Mouse (Mus musculus) embryonic facial prominence, embryonic 11.5 days (tissue): ENCODE measurements at regions not wholly inside any gene's neighbourhood (a gene's known extent, or its start where the extent isn't known, plus 50 kb on each side); places are given as distances from the start of the nearest gene placed in this dataset.
A peak's percentile ranks its signal among the peaks of the same experiment; 100 is the strongest.

Experiments
- ATAC-seq: fragments of 200-750 bp; cut with Nextera tagmentation; replicated peaks from 2 replicates; pipeline ENCODE4 v1.8.0; 2017; ENCODE audit warnings: low read depth; ENCODE audit not compliant: insufficient number of reproducible peaks, low FRiP score, low TSS enrichment
- DNase-seq: peaks from one replicate; pipeline ENCODE4 v3.0.0-alpha.2; 2015; ENCODE audit warnings: low spot score
- H3K27ac ChIP-seq: fragments of 300-500 bp; sonication (generic); replicated peaks from 2 replicates; pipeline ENCODE4 v1.5.1; 2014; ENCODE audit warnings: mild to moderate bottlenecking, low read depth, low read length, control low read depth
- H3K27me3 ChIP-seq: fragments of 300-500 bp; sonication (generic); 2 replicates; pipeline ENCODE4 v1.6.1; 2014; ENCODE audit warnings: mild to moderate bottlenecking, low read length, moderate library complexity, mixed read lengths; ENCODE audit not compliant: control insufficient read depth, insufficient read depth
- H3K36me3 ChIP-seq: fragments of 300-500 bp; sonication (generic); replicated peaks from 2 replicates; pipeline ENCODE4 v1.6.1; 2014; ENCODE audit warnings: low read depth, mild to moderate bottlenecking, low read length, moderate library complexity, mixed read lengths; ENCODE audit not compliant: control insufficient read depth, insufficient read depth
- H3K4me1 ChIP-seq: fragments of 300-500 bp; sonication (generic); 2 replicates; pipeline ENCODE4 v1.6.1; 2014; ENCODE audit warnings: low read length, mixed read lengths; ENCODE audit not compliant: control insufficient read depth, insufficient read depth
- H3K4me2 ChIP-seq: fragments of 300-500 bp; sonication (generic); 2 replicates; pipeline ENCODE4 v1.6.1; 2014; ENCODE audit warnings: low read depth, mild to moderate bottlenecking, control low read depth, low read length, moderate library complexity
- H3K4me3 ChIP-seq: fragments of 300-500 bp; sonication (generic); 2 replicates; pipeline ENCODE4 v1.5.1; 2014; ENCODE audit warnings: low read depth, low read length, control low read depth
- H3K9ac ChIP-seq: fragments of 300-500 bp; sonication (generic); replicated peaks from 2 replicates; pipeline ENCODE4 v1.6.1; 2014; ENCODE audit warnings: mild to moderate bottlenecking, control low read depth, low read length
- H3K9me3 ChIP-seq: fragments of 300-500 bp; sonication (generic); replicated peaks from 2 replicates; pipeline ENCODE4 v1.6.1; 2016; ENCODE audit warnings: mild to moderate bottlenecking, low read length, inconsistent platforms, mixed read lengths; ENCODE audit not compliant: control insufficient read depth
- WGBS: fragments of 180-500 bp; shearing (Covaris S2); extraction: QIAGEN DNeasy Blood & Tissue Kit; methylation state at CpG from one replicate; pipeline ENCODE4 v1.1.7; 2014; 5-methylcytosine and 5-hydroxymethylcytosine counted together

DNA sequence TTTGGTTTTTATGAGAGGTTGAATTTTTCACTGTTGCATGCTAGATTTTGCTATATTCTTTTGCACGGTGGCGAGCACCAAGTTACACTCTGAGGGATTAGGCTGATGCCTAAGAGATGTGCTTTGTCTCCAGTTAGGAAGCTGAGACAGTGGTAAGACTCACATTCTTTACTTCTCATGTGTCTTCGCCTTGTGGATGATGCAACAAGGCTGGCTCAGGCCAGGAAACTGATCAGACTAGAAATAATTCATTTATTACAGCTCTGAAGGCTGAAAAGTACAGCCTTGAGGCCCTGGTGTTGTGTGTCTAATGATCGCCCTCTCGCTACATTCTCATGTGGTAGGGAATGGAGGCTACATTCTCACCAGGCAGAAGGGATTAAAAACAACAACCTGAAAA lies 441.6 kb upstream of the Cd180 start:
- no peak overlapping the region for H3K9ac ChIP-seq
- H3K36me3 ChIP-seq, result no peaks in the 10 kb centered on the region
- WGBS, result 89% methylated on average over 5 of the region's 5 CpGs
- no peak overlapping the region for H3K27ac ChIP-seq
- H3K27me3 ChIP-seq, result no peaks in the 10 kb centered on the region
- H3K4me3 ChIP-seq, result no peak overlapping the region
- no peak for ATAC-seq
- no peak overlapping the region for H3K4me2 ChIP-seq
- no peaks in the 10 kb centered on the region for H3K4me1 ChIP-seq
- no peaks in the 10 kb centered on the region for H3K9me3 ChIP-seq
- no peak for DNase-seq

DNA sequence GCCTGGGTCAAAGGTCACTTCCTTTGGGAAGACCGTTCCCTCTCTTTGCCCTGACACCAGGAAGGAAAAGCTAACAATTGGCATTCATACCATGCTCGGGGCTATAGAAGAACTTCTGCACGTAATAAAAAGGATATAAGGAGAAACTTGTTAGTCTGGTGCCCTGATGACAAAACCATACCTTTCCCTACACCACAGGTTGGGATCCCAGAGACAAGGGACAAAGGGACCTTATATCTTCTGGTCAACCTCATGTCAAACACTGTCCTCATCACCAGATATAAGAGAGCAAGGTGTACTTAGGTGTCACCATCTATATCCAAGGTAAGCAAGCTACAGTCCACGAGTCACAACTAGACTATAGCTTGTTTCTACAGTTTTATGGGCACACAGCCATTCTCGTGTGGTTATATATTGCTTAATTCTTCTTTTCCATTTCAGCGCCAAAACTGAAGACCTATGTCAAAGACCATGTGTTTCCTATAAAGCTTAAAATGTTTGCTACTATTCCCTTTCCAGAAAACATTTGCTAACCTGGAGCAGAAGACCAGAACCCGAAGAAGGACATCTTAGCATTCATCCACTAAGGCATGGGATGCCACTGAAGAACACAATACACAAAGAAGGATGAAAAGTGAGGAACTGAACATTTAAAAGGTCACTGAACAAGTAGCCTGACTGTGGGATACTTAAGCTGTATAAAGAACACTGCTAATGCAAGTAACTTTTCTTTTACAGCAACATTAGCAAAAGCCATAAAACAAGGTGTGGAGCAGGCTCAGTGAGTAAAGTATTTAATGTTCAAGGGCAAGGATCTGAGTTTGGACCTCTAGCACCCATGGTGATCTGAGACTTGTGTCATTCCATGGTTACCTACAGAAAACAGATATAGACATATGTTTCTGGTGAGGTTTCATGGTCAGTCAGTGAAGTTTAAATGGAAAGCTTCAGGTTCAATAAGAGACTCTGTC lies 437.7 kb upstream of the Cd180 start:
- no peaks in the 10 kb centered on the region for H3K36me3 ChIP-seq
- H3K9me3 ChIP-seq, result no peaks in the 10 kb centered on the region
- no peak overlapping the region for H3K4me2 ChIP-seq
- H3K9ac ChIP-seq, result no peak overlapping the region
- no peaks in the 10 kb centered on the region for H3K27me3 ChIP-seq
- H3K4me1 ChIP-seq, result no peaks in the 10 kb centered on the region
- ATAC-seq, result no peak
- H3K4me3 ChIP-seq, result no peak overlapping the region
- WGBS, result 52% methylated on average over 7 of the region's 7 CpGs
- H3K27ac ChIP-seq, result no peak overlapping the region
- peak; percentile 9 for DNase-seq

DNA sequence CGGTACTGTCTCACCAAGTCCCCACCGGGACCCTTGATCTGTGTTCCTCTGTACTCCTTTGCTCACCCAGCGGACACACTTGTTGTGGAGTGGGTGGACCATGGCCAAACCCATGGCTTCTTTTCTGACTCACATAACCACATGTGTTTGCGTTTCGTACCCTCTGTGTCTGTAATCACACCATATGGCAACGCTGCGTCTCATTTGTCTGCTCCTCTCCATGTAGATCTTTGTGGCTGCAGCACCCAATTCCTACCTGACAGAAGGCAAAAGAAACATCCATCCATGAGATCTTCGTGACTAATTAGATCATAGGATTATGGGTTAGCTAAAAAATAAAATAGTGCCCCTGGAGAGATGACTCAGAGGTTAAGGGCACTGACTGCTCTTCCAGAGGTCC lies 435.2 kb upstream of the Cd180 start:
- H3K4me3 ChIP-seq, result no peak overlapping the region
- ATAC-seq (no peak), DNase-seq (no peak)
- WGBS, result 91% methylated on average over 8 of the region's 8 CpGs
- no peaks in the 10 kb centered on the region for H3K36me3 ChIP-seq
- H3K27ac ChIP-seq, result no peak overlapping the region
- no peak overlapping the region for H3K4me2 ChIP-seq
- no peak overlapping the region for H3K9ac ChIP-seq
- H3K27me3 ChIP-seq, result no peaks in the 10 kb centered on the region
- no peaks in the 10 kb centered on the region for H3K4me1 ChIP-seq
- no peaks in the 10 kb centered on the region for H3K9me3 ChIP-seq

DNA sequence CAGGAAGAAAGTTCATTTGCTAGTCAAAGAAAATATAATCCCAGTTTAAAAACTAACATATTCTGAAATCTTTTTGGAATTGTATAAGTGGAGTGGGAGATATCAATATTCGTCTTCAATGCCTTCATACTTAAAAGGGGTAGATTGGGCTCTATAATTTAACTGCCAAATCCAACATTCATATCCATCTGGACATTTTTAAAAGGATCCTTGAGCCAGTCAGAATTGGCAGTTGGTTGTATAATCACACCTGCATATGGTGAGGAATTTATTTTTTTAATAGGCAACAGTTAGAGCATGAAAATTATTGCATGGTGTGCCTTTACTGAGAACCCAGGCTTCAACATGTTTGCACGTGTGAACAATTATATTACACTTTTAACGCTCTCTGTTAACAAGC lies 419.5 kb upstream of the Cd180 start:
- Histone ChIP-seq H3K4me1 (no peaks in the 10 kb centered on the region), H3K27ac (no peak overlapping the region), H3K9me3 (no peaks in the 10 kb centered on the region), H3K36me3 (no peaks in the 10 kb centered on the region), H3K27me3 (no peaks in the 10 kb centered on the region), H3K9ac (no peak overlapping the region), H3K4me2 (no peak overlapping the region), H3K4me3 (no peak overlapping the region)
- ATAC-seq (no peak), DNase-seq (no peak)
- 83% methylated on average over 3 of the region's 3 CpGs for WGBS

DNA sequence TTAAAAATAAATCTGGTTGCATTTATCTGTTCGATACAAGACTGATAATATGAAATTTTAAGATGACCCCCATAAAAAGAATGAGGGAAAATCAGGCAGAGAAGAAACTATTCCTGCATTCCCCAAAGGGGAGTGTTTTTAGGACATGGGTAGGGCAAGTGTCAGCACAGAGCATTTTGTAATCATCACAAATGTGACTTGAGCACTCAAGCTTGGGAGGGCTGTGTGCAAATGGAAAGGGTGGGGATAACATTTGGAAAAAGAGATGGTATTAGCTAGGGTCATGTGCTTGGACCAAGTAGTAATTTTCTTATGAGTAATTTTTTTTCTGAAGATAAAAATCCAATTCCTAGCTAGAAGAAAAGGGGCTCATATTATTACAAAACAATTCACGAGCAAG lies 418.1 kb upstream of the Cd180 start:
- H3K36me3 ChIP-seq, result no peaks in the 10 kb centered on the region
- DNase-seq (no peak), ATAC-seq (no peak)
- WGBS, result 89% methylated on average over 2 of the region's 2 CpGs
- H3K4me3 ChIP-seq, result no peak overlapping the region
- H3K4me1 ChIP-seq, result no peaks in the 10 kb centered on the region
- H3K9me3 ChIP-seq, result no peaks in the 10 kb centered on the region
- no peaks in the 10 kb centered on the region for H3K27me3 ChIP-seq
- no peak overlapping the region for H3K4me2 ChIP-seq
- no peak overlapping the region for H3K27ac ChIP-seq
- H3K9ac ChIP-seq, result no peak overlapping the region

DNA sequence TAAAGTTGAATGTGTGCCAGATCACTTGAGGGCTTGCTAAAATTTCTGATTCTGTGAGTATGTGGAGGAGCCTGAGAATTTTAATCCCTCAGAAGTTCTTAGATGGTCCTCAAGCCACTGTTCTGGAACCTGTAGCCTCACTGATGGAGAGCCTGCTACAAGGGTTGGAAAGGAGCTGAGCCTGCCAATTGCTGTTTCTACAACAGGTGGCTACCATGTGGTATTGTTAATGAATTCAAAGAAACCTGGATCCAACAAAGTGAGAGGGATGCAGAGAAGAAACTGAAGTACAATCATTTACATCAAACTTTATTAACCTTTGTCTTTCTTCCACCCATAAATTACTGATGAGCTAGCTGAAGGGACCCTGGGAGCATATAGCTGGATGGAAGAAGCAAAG lies 416.5 kb upstream of the Cd180 start:
- H3K27me3 ChIP-seq, result no peaks in the 10 kb centered on the region
- H3K9ac ChIP-seq, result no peak overlapping the region
- no peaks in the 10 kb centered on the region for H3K9me3 ChIP-seq
- no peak overlapping the region for H3K4me2 ChIP-seq
- H3K4me1 ChIP-seq, result no peaks in the 10 kb centered on the region
- H3K4me3 ChIP-seq, result no peak overlapping the region
- H3K36me3 ChIP-seq, result no peaks in the 10 kb centered on the region
- no peak overlapping the region for H3K27ac ChIP-seq
- ATAC-seq, result no peak
- DNase-seq, result no peak

DNA sequence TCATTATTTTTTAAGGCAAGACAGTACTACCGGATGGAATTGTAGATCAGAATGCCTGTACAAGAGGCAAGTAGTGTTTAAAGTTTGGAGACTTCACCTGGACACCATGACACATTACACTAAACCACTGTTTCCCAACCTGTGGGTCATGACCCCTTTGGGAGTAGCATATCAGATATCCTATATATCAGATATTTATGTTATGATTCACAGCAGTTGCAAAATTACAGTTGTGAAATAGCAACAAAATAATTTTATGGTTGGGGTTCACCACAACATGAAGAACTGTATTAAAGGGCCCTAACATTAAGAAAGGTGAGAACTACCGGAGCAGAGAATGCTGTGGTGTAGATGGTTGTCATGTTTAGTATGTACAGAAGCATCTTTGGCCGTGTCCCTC lies 413.2 kb upstream of the Cd180 start:
- H3K27ac ChIP-seq, result no peak overlapping the region
- ATAC-seq (no peak), DNase-seq (no peak)
- H3K9me3 ChIP-seq, result no peaks in the 10 kb centered on the region
- H3K9ac ChIP-seq, result no peak overlapping the region
- H3K36me3 ChIP-seq, result no peaks in the 10 kb centered on the region
- no peaks in the 10 kb centered on the region for H3K27me3 ChIP-seq
- no peaks in the 10 kb centered on the region for H3K4me1 ChIP-seq
- H3K4me2 ChIP-seq, result no peak overlapping the region
- WGBS, result 86% methylated on average over 3 of the region's 3 CpGs
- no peak overlapping the region for H3K4me3 ChIP-seq

DNA sequence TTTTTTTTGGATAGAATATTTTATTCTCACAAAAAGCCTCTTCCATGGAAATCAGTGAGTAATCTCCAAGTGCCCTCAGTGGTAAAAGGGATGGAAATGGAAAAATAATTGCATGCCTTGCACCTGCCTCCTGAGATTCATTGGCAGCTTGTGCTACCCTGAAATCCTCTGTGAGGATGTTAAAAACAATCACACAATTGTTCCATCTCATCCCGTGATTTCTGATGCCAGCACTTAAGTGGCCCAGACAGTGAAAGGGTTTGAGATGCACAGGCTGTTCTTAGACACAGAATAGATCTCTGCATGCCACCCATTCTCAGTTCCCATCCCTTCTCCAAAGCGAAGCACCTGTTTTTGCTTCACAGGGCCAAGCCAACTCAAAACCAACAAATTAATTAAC lies 398.9 kb upstream of the Cd180 start:
- WGBS, result 68% methylated on average over 2 of the region's 2 CpGs
- H3K4me3 ChIP-seq, result no peak overlapping the region
- H3K27ac ChIP-seq, result no peak overlapping the region
- no peaks in the 10 kb centered on the region for H3K9me3 ChIP-seq
- H3K4me1 ChIP-seq, result no peaks in the 10 kb centered on the region
- no peaks in the 10 kb centered on the region for H3K27me3 ChIP-seq
- ATAC-seq (no peak), DNase-seq (no peak)
- no peak overlapping the region for H3K4me2 ChIP-seq
- H3K36me3 ChIP-seq, result no peaks in the 10 kb centered on the region
- H3K9ac ChIP-seq, result no peak overlapping the region
